Mouse (Mus musculus): ENCODE data around the gene Gucy2g. TPM values are rescaled to one million over a fixed set of nuclear protein-coding genes. Genes with fewer than 3 reads are reported as not detected.

Gucy2g gene
- polyA plus RNA-seq, 1 experiment from 2014 or later: not detected

GRCm38 (mm10) chr19:55211698-55212097, 29.3 kb downstream of the Gucy2g start:
- 93% methylated on average over 1 of the region's 1 CpGs for WGBS
- H3K9ac ChIP-seq (replicated peaks; ENCODE audit: low read length): no peak overlapping the region
- no peak overlapping the region for H3K27ac ChIP-seq (replicated peaks; ENCODE audit: low read depth, low read length)
- no peaks in the 10 kb centered on the region for H3K36me3 ChIP-seq (replicated peaks; ENCODE audit: control insufficient read depth, insufficient read depth, low read depth, low read length)
- no peaks in the 10 kb centered on the region for H3K27me3 ChIP-seq (ENCODE audit: control insufficient read depth, insufficient read depth, low read length)
- no peaks in the 10 kb centered on the region for H3K9me3 ChIP-seq (replicated peaks; ENCODE audit: control insufficient read depth, low read length)
- ATAC-seq (replicated peaks; ENCODE audit: insufficient number of reproducible peaks, low FRiP score, low TSS enrichment, low read depth) (peak; percentile 65; the same call in 1 of the 2 replicates), DNase-seq (ENCODE audit: low spot score) (no peak)
- H3K4me3 ChIP-seq (ENCODE audit: low read depth, low read length): no peak overlapping the region
- H3K4me2 ChIP-seq (ENCODE audit: low read depth, low read length): no peak overlapping the region
- H3K4me1 ChIP-seq (ENCODE audit: control insufficient read depth, insufficient read depth, low read length): no peaks in the 10 kb centered on the region

- DNase-seq (ENCODE audit: low spot score): no peak
- WGBS: 82% methylated on average over 3 of the region's 3 CpGs
- Histone ChIP-seq H3K4me3 (ENCODE audit: low read depth, low read length) (no peak overlapping the region), H3K9ac (replicated peaks; ENCODE audit: low read length) (no peak overlapping the region), H3K4me1 (ENCODE audit: control insufficient read depth, insufficient read depth, low read length) (no peaks in the 10 kb centered on the region), H3K4me2 (ENCODE audit: low read depth, low read length) (no peak overlapping the region), H3K9me3 (replicated peaks; ENCODE audit: control insufficient read depth, low read length) (no peaks in the 10 kb centered on the region), H3K27ac (replicated peaks; ENCODE audit: low read depth, low read length) (no peak overlapping the region), H3K27me3 (ENCODE audit: control insufficient read depth, insufficient read depth, low read length) (no peaks in the 10 kb centered on the region), H3K36me3 (replicated peaks; ENCODE audit: control insufficient read depth, insufficient read depth, low read depth, low read length) (no peaks in the 10 kb centered on the region)
- no peak for ATAC-seq (replicated peaks; ENCODE audit: insufficient number of reproducible peaks, low FRiP score, low TSS enrichment, low read depth)
These were observed 32.0 kb downstream of the Gucy2g start for GRCm38 (mm10) chr19:55209084-55209483.

- no peak overlapping the region for H3K27ac ChIP-seq (replicated peaks; ENCODE audit: low read depth, low read length)
- 81% methylated on average over 4 of the region's 4 CpGs for WGBS
- H3K9me3 ChIP-seq (replicated peaks; ENCODE audit: control insufficient read depth, low read length): no peaks in the 10 kb centered on the region
- H3K36me3 ChIP-seq (replicated peaks; ENCODE audit: control insufficient read depth, insufficient read depth, low read depth, low read length): no peaks in the 10 kb centered on the region
- DNase-seq (ENCODE audit: low spot score): no peak
- no peak overlapping the region for H3K9ac ChIP-seq (replicated peaks; ENCODE audit: low read length)
- H3K27me3 ChIP-seq (ENCODE audit: control insufficient read depth, insufficient read depth, low read length): no peaks in the 10 kb centered on the region
- ATAC-seq (replicated peaks; ENCODE audit: insufficient number of reproducible peaks, low FRiP score, low TSS enrichment, low read depth): no peak
- H3K4me1 ChIP-seq (ENCODE audit: control insufficient read depth, insufficient read depth, low read length): no peaks in the 10 kb centered on the region
- no peak overlapping the region for H3K4me2 ChIP-seq (ENCODE audit: low read depth, low read length)
- H3K4me3 ChIP-seq (ENCODE audit: low read depth, low read length): no peak overlapping the region
These were observed 32.4 kb downstream of the Gucy2g start for GRCm38 (mm10) chr19:55208654-55209053.

- Histone ChIP-seq H3K36me3 (replicated peaks; ENCODE audit: control insufficient read depth, insufficient read depth, low read depth, low read length) (no peaks in the 10 kb centered on the region), H3K4me2 (ENCODE audit: low read depth, low read length) (no peak overlapping the region), H3K9ac (replicated peaks; ENCODE audit: low read length) (no peak overlapping the region), H3K4me1 (ENCODE audit: control insufficient read depth, insufficient read depth, low read length) (no peaks in the 10 kb centered on the region), H3K27me3 (ENCODE audit: control insufficient read depth, insufficient read depth, low read length) (no peaks in the 10 kb centered on the region), H3K4me3 (ENCODE audit: low read depth, low read length) (no peak overlapping the region), H3K9me3 (replicated peaks; ENCODE audit: control insufficient read depth, low read length) (no peaks in the 10 kb centered on the region), H3K27ac (replicated peaks; ENCODE audit: low read depth, low read length) (no peak overlapping the region)
- ATAC-seq (replicated peaks; ENCODE audit: insufficient number of reproducible peaks, low FRiP score, low TSS enrichment, low read depth) (no peak), DNase-seq (ENCODE audit: low spot score) (no peak)
- 56% methylated on average over 25 of the region's 25 CpGs for WGBS
These were observed 33.1 kb downstream of the Gucy2g start for GRCm38 (mm10) chr19:55207746-55208538.

- WGBS: 58% methylated on average over 6 of the region's 6 CpGs
- H3K36me3 ChIP-seq (replicated peaks; ENCODE audit: control insufficient read depth, insufficient read depth, low read depth, low read length): no peaks in the 10 kb centered on the region
- H3K4me2 ChIP-seq (ENCODE audit: low read depth, low read length): no peak overlapping the region
- DNase-seq (ENCODE audit: low spot score): no peak
- H3K4me1 ChIP-seq (ENCODE audit: control insufficient read depth, insufficient read depth, low read length): no peaks in the 10 kb centered on the region
- no peaks in the 10 kb centered on the region for H3K9me3 ChIP-seq (replicated peaks; ENCODE audit: control insufficient read depth, low read length)
- ATAC-seq (replicated peaks; ENCODE audit: insufficient number of reproducible peaks, low FRiP score, low TSS enrichment, low read depth): no peak
- no peak overlapping the region for H3K4me3 ChIP-seq (ENCODE audit: low read depth, low read length)
- H3K27me3 ChIP-seq (ENCODE audit: control insufficient read depth, insufficient read depth, low read length): no peaks in the 10 kb centered on the region
- no peak overlapping the region for H3K27ac ChIP-seq (replicated peaks; ENCODE audit: low read depth, low read length)
- no peak overlapping the region for H3K9ac ChIP-seq (replicated peaks; ENCODE audit: low read length)
These were observed 33.8 kb downstream of the Gucy2g start for GRCm38 (mm10) chr19:55207205-55207604.

- Histone ChIP-seq H3K9me3 (replicated peaks; ENCODE audit: control insufficient read depth, low read length) (no peaks in the 10 kb centered on the region), H3K27ac (replicated peaks; ENCODE audit: low read depth, low read length) (no peak overlapping the region), H3K4me3 (ENCODE audit: low read depth, low read length) (no peak overlapping the region), H3K4me1 (ENCODE audit: control insufficient read depth, insufficient read depth, low read length) (no peaks in the 10 kb centered on the region), H3K9ac (replicated peaks; ENCODE audit: low read length) (no peak overlapping the region), H3K27me3 (ENCODE audit: control insufficient read depth, insufficient read depth, low read length) (no peaks in the 10 kb centered on the region), H3K36me3 (replicated peaks; ENCODE audit: control insufficient read depth, insufficient read depth, low read depth, low read length) (no peaks in the 10 kb centered on the region), H3K4me2 (ENCODE audit: low read depth, low read length) (no peak overlapping the region)
- DNase-seq (ENCODE audit: low spot score) (peak; percentile 82), ATAC-seq (replicated peaks; ENCODE audit: insufficient number of reproducible peaks, low FRiP score, low TSS enrichment, low read depth) (no peak)
- WGBS: 39% methylated on average over 8 of the region's 8 CpGs
These were observed 34.4 kb downstream of the Gucy2g start for GRCm38 (mm10) chr19:55206482-55207138.

- Histone ChIP-seq H3K4me3 (ENCODE audit: low read depth, low read length) (no peak overlapping the region), H3K27ac (replicated peaks; ENCODE audit: low read depth, low read length) (no peak overlapping the region), H3K4me2 (ENCODE audit: low read depth, low read length) (no peak overlapping the region)
These were observed 42.7 kb downstream of the Gucy2g start for GRCm38 (mm10) chr19:55198303-55198702.

GRCm38 (mm10) chr19:55195574-55195973, 45.5 kb downstream of the Gucy2g start:
- Histone ChIP-seq H3K27me3 (ENCODE audit: control insufficient read depth, insufficient read depth, low read length) (no peaks in the 10 kb centered on the region), H3K4me2 (ENCODE audit: low read depth, low read length) (no peak overlapping the region), H3K4me1 (ENCODE audit: control insufficient read depth, insufficient read depth, low read length) (no peaks in the 10 kb centered on the region), H3K9ac (replicated peaks; ENCODE audit: low read length) (no peak overlapping the region), H3K4me3 (ENCODE audit: low read depth, low read length) (no peak overlapping the region), H3K36me3 (replicated peaks; ENCODE audit: control insufficient read depth, insufficient read depth, low read depth, low read length) (no peaks in the 10 kb centered on the region), H3K27ac (replicated peaks; ENCODE audit: low read depth, low read length) (no peak overlapping the region), H3K9me3 (replicated peaks; ENCODE audit: control insufficient read depth, low read length) (no peaks in the 10 kb centered on the region)
- no peak for DNase-seq (ENCODE audit: low spot score)
- 79% methylated on average over 3 of the region's 3 CpGs for WGBS
- no peak for ATAC-seq (replicated peaks; ENCODE audit: insufficient number of reproducible peaks, low FRiP score, low TSS enrichment, low read depth)

More at GRCm38 (mm10) chr19:55198303-55198702, 42.7 kb downstream of the Gucy2g start:
- no peaks in the 10 kb centered on the region for H3K4me1 ChIP-seq (ENCODE audit: control insufficient read depth, insufficient read depth, low read length)
- ATAC-seq (replicated peaks; ENCODE audit: insufficient number of reproducible peaks, low FRiP score, low TSS enrichment, low read depth) (0 out of 2 replicates have a peak, but pooled peaks have one; percentile 53), DNase-seq (ENCODE audit: low spot score) (peak; percentile 84)
- WGBS: 37% methylated on average over 5 of the region's 5 CpGs
- no peaks in the 10 kb centered on the region for H3K9me3 ChIP-seq (replicated peaks; ENCODE audit: control insufficient read depth, low read length)
- no peaks in the 10 kb centered on the region for H3K36me3 ChIP-seq (replicated peaks; ENCODE audit: control insufficient read depth, insufficient read depth, low read depth, low read length)
- H3K9ac ChIP-seq (replicated peaks; ENCODE audit: low read length): no peak overlapping the region
- H3K27me3 ChIP-seq (ENCODE audit: control insufficient read depth, insufficient read depth, low read length): no peaks in the 10 kb centered on the region

All from embryonic facial prominence, embryonic 11.5 days (tissue).